Mouse (Mus musculus): ENCODE measurements around the gene Jam3. TPM values are rescaled to one million over a fixed set of nuclear protein-coding genes. Genes with fewer than 3 reads are reported as not detected.
"Not testable (repeated sequence)": the region's sequence is repeated elsewhere in the genome, so short reads cannot be mapped to it uniquely, and the experiment has no call there.

The Jam3 gene
- total RNA-seq, 2 experiments from 2014 or later, result 27.3 to 32.7 TPM

- no peak for DNase-seq (ENCODE audit: low spot score in 2 of 2)
Measured at GRCm38 (mm10) chr9:27172839-27173238, 17.6 kb upstream of the Jam3 start.

- DNase-seq (ENCODE audit: low spot score in 2 of 2), result no peak
Measured at GRCm38 (mm10) chr9:27170726-27171125, 15.5 kb upstream of the Jam3 start.

- DNase-seq (ENCODE audit: low spot score in 2 of 2), result no peak
Measured at GRCm38 (mm10) chr9:27166981-27167380, 11.8 kb upstream of the Jam3 start.

- DNase-seq (ENCODE audit: low spot score in 2 of 2), result no peak
Measured at GRCm38 (mm10) chr9:27165596-27165995, 10.4 kb upstream of the Jam3 start.

GRCm38 (mm10) chr9:27164957-27165356 lies 9.7 kb upstream of the Jam3 start:
- DNase-seq (ENCODE audit: low spot score in 2 of 2), result no peak

- DNase-seq (ENCODE audit: low spot score in 2 of 2), result not testable (repeated sequence)
Measured at GRCm38 (mm10) chr9:27163661-27164060, 8.4 kb upstream of the Jam3 start.

- no peak for DNase-seq (ENCODE audit: low spot score in 2 of 2)
Measured at GRCm38 (mm10) chr9:27153861-27154260, 1.4 kb downstream of the Jam3 start.

- no peak for DNase-seq (ENCODE audit: low spot score in 2 of 2)
Measured at GRCm38 (mm10) chr9:27149836-27150235, 5.4 kb downstream of the Jam3 start.

GRCm38 (mm10) chr9:27148631-27149471 lies 6.4 kb downstream of the Jam3 start:
- DNase-seq (ENCODE audit: low spot score in 2 of 2), result no peak

GRCm38 (mm10) chr9:27147946-27148345 lies 7.3 kb downstream of the Jam3 start:
- DNase-seq (ENCODE audit: low spot score in 2 of 2), result no peak

GRCm38 (mm10) chr9:27146826-27147225 lies 8.4 kb downstream of the Jam3 start:
- DNase-seq (ENCODE audit: low spot score in 2 of 2), result no peak

- no peak for DNase-seq (ENCODE audit: low spot score in 2 of 2)
Measured at GRCm38 (mm10) chr9:27144996-27145395, 10.2 kb downstream of the Jam3 start.

GRCm38 (mm10) chr9:27144271-27144840 lies 10.9 kb downstream of the Jam3 start:
- no peak for DNase-seq (ENCODE audit: low spot score in 2 of 2)

- DNase-seq (ENCODE audit: low spot score in 2 of 2), result no peak
Measured at GRCm38 (mm10) chr9:27140432-27141065, 14.7 kb downstream of the Jam3 start.

GRCm38 (mm10) chr9:27136651-27137050 lies 18.6 kb downstream of the Jam3 start:
- DNase-seq (ENCODE audit: low spot score in 2 of 2), result no peak

- no peak for DNase-seq (ENCODE audit: low spot score in 2 of 2)
Measured at GRCm38 (mm10) chr9:27135372-27135771, 19.8 kb downstream of the Jam3 start.

- DNase-seq (ENCODE audit: low spot score in 2 of 2), result peak; percentile 49 to 58
Measured at GRCm38 (mm10) chr9:27134410-27134809, 20.8 kb downstream of the Jam3 start.

GRCm38 (mm10) chr9:27128629-27129028 lies 26.6 kb downstream of the Jam3 start:
- DNase-seq (ENCODE audit: low spot score in 2 of 2), result no peak

- no peak for DNase-seq (ENCODE audit: low spot score in 2 of 2)
Measured at GRCm38 (mm10) chr9:27126543-27126942, 28.7 kb downstream of the Jam3 start.

- DNase-seq (ENCODE audit: low spot score in 2 of 2), result no peak
Measured at GRCm38 (mm10) chr9:27125450-27125849, 29.8 kb downstream of the Jam3 start.

- peak in 1 of 2 experiments; percentile 39 for DNase-seq (ENCODE audit: low spot score in 2 of 2)
Measured at GRCm38 (mm10) chr9:27123947-27124346, 31.3 kb downstream of the Jam3 start.

GRCm38 (mm10) chr9:27122963-27123362 lies 32.3 kb downstream of the Jam3 start:
- no peak for DNase-seq (ENCODE audit: low spot score in 2 of 2)

Measured in left cerebral cortex, adult 18-20 months (tissue).